Mouse (Mus musculus): Measurements from ENCODE around the gene Gm11084. TPM values are rescaled to one million over a fixed set of nuclear protein-coding genes. Genes with fewer than 3 reads are reported as not detected.
"Not testable (repeated sequence)": the region's sequence is repeated elsewhere in the genome, so short reads cannot be mapped to it uniquely, and the experiment has no call there.

The Gm11084 gene
- polyA plus RNA-seq (2016; fragmentation: Nextera tagmentation; extraction: Ambion mirVana): not detected in 2 replicates

GRCm38 (mm10) chr2:72986616-72987015 lies at the start of gene Gm11084:
Gm11084 (minus strand) TSS chr2:72986716.
- Histone ChIP-seq H3K4me2 (no peak within 1 kb of the TSS), H3K36me3 (peaks cover 21% of the 10 kb centered on the region), H3K27me3 (replicated peaks) (no peaks in the 10 kb centered on the region), H3K9ac (no peak within 1 kb of the TSS), H3K4me3 (no peak within 1 kb of the TSS), H3K9me3 (replicated peaks) (peaks cover 13% of the 10 kb centered on the region), H3K4me1 (replicated peaks) (no peaks in the 10 kb centered on the region), H3K27ac (ENCODE audit: poor library complexity, severe bottlenecking) (no peak within 1 kb of the TSS)
- no peak for ATAC-seq (ENCODE audit: insufficient number of reproducible peaks, low FRiP score)
- WGBS: 88% methylated on average over 5 of the region's 5 CpGs

- Histone ChIP-seq H3K4me2 (no peak overlapping the region), H3K36me3 (no peaks in the 10 kb centered on the region), H3K4me1 (replicated peaks) (peaks cover 9% of the 10 kb centered on the region; the same call in 1 of the 2 replicates), H3K9ac (no peak overlapping the region), H3K27ac (ENCODE audit: poor library complexity, severe bottlenecking) (no peak overlapping the region), H3K27me3 (replicated peaks) (no peaks in the 10 kb centered on the region), H3K9me3 (replicated peaks) (no peaks in the 10 kb centered on the region), H3K4me3 (no peak overlapping the region)
- ATAC-seq (ENCODE audit: insufficient number of reproducible peaks, low FRiP score): no peak
- 79% methylated on average over 7 of the region's 7 CpGs for WGBS
Observed at GRCm38 (mm10) chr2:73031061-73032055, 44.8 kb upstream of the Gm11084 start.

GRCm38 (mm10) chr2:73029846-73030245 lies 43.3 kb upstream of the Gm11084 start:
- no peak overlapping the region for H3K9ac ChIP-seq
- ATAC-seq (ENCODE audit: insufficient number of reproducible peaks, low FRiP score): no peak
- H3K27me3 ChIP-seq (replicated peaks): no peaks in the 10 kb centered on the region
- H3K9me3 ChIP-seq (replicated peaks): no peaks in the 10 kb centered on the region
- H3K4me2 ChIP-seq: no peak overlapping the region
- H3K36me3 ChIP-seq: no peaks in the 10 kb centered on the region
- peaks cover 9% of the 10 kb centered on the region; the same call in 1 of the 2 replicates for H3K4me1 ChIP-seq (replicated peaks)
- H3K4me3 ChIP-seq: no peak overlapping the region
- no peak overlapping the region for H3K27ac ChIP-seq (ENCODE audit: poor library complexity, severe bottlenecking)
- 85% methylated on average over 3 of the region's 3 CpGs for WGBS

- 66% methylated on average over 3 of the region's 3 CpGs for WGBS
Observed at GRCm38 (mm10) chr2:73028019-73028418, 41.5 kb upstream of the Gm11084 start.

GRCm38 (mm10) chr2:73027126-73027525 lies 40.6 kb upstream of the Gm11084 start:
- Histone ChIP-seq H3K4me3 (no peak overlapping the region), H3K9me3 (replicated peaks) (no peaks in the 10 kb centered on the region), H3K9ac (no peak overlapping the region), H3K36me3 (no peaks in the 10 kb centered on the region), H3K27ac (ENCODE audit: poor library complexity, severe bottlenecking) (no peak overlapping the region), H3K4me1 (replicated peaks) (no peaks in the 10 kb centered on the region), H3K27me3 (replicated peaks) (no peaks in the 10 kb centered on the region), H3K4me2 (no peak overlapping the region)
- no peak for ATAC-seq (ENCODE audit: insufficient number of reproducible peaks, low FRiP score)
- WGBS: 71% methylated on average over 3 of the region's 3 CpGs

More at GRCm38 (mm10) chr2:73028019-73028418, 41.5 kb upstream of the Gm11084 start:
- H3K9me3 ChIP-seq (replicated peaks): no peaks in the 10 kb centered on the region
- no peaks in the 10 kb centered on the region for H3K27me3 ChIP-seq (replicated peaks)
- no peak overlapping the region for H3K9ac ChIP-seq
- H3K27ac ChIP-seq (ENCODE audit: poor library complexity, severe bottlenecking): no peak overlapping the region
- H3K4me1 ChIP-seq (replicated peaks): no peaks in the 10 kb centered on the region
- no peaks in the 10 kb centered on the region for H3K36me3 ChIP-seq
- ATAC-seq (ENCODE audit: insufficient number of reproducible peaks, low FRiP score): no peak
- H3K4me3 ChIP-seq: no peak overlapping the region
- H3K4me2 ChIP-seq: no peak overlapping the region

- Histone ChIP-seq H3K27ac (ENCODE audit: poor library complexity, severe bottlenecking) (no peak overlapping the region), H3K36me3 (no peaks in the 10 kb centered on the region), H3K9ac (no peak overlapping the region), H3K9me3 (replicated peaks) (no peaks in the 10 kb centered on the region), H3K4me2 (no peak overlapping the region), H3K4me3 (no peak overlapping the region), H3K27me3 (replicated peaks) (no peaks in the 10 kb centered on the region), H3K4me1 (replicated peaks) (peaks cover 11% of the 10 kb centered on the region)
- ATAC-seq (ENCODE audit: insufficient number of reproducible peaks, low FRiP score): peak; percentile 95
- WGBS: 41% methylated on average over 6 of the region's 6 CpGs
Observed at GRCm38 (mm10) chr2:73023803-73024202, 37.3 kb upstream of the Gm11084 start.

GRCm38 (mm10) chr2:73021046-73021445 lies 34.5 kb upstream of the Gm11084 start:
- Histone ChIP-seq H3K4me3 (no peak overlapping the region), H3K9ac (no peak overlapping the region), H3K4me1 (replicated peaks) (peaks cover 12% of the 10 kb centered on the region), H3K36me3 (no peaks in the 10 kb centered on the region), H3K27ac (ENCODE audit: poor library complexity, severe bottlenecking) (no peak overlapping the region), H3K4me2 (no peak overlapping the region), H3K9me3 (replicated peaks) (0 out of 2 replicates have a peak, but pooled peaks cover 4% of the 10 kb centered on the region), H3K27me3 (replicated peaks) (no peaks in the 10 kb centered on the region)
- WGBS: 66% methylated on average over 6 of the region's 6 CpGs
- ATAC-seq (ENCODE audit: insufficient number of reproducible peaks, low FRiP score): peak; percentile 60; the same call in 1 of the 2 replicates

GRCm38 (mm10) chr2:73019371-73020146 lies 33.0 kb upstream of the Gm11084 start:
- 0 out of 2 replicates have a peak, but pooled peaks cover 4% of the 10 kb centered on the region for H3K9me3 ChIP-seq (replicated peaks)
- H3K4me3 ChIP-seq: no peak overlapping the region
- peak overlapping the region; percentile 59 for H3K27ac ChIP-seq (ENCODE audit: poor library complexity, severe bottlenecking)
- ATAC-seq (ENCODE audit: insufficient number of reproducible peaks, low FRiP score): no peak
- H3K9ac ChIP-seq: no peak overlapping the region
- H3K36me3 ChIP-seq: no peaks in the 10 kb centered on the region
- H3K4me2 ChIP-seq: no peak overlapping the region
- no peaks in the 10 kb centered on the region for H3K27me3 ChIP-seq (replicated peaks)
- WGBS: 48% methylated on average over 9 of the region's 9 CpGs
- H3K4me1 ChIP-seq (replicated peaks): peaks cover 20% of the 10 kb centered on the region

GRCm38 (mm10) chr2:73014063-73014462 lies 27.5 kb upstream of the Gm11084 start:
- H3K9ac ChIP-seq: not testable (repeated sequence)
- 60% methylated on average over 9 of the region's 9 CpGs for WGBS

GRCm38 (mm10) chr2:73012636-73013035 lies 26.1 kb upstream of the Gm11084 start:
- Histone ChIP-seq H3K4me1 (replicated peaks) (peaks cover 14% of the 10 kb centered on the region), H3K36me3 (no peaks in the 10 kb centered on the region), H3K27me3 (replicated peaks) (no peaks in the 10 kb centered on the region), H3K9ac (no peak overlapping the region), H3K9me3 (replicated peaks) (peaks cover 26% of the 10 kb centered on the region), H3K4me2 (no peak overlapping the region), H3K27ac (ENCODE audit: poor library complexity, severe bottlenecking) (no peak overlapping the region), H3K4me3 (no peak overlapping the region)
- ATAC-seq (ENCODE audit: insufficient number of reproducible peaks, low FRiP score): no peak
- 78% methylated on average over 19 of the region's 20 CpGs for WGBS

More at GRCm38 (mm10) chr2:73014063-73014462, 27.5 kb upstream of the Gm11084 start:
- H3K36me3 ChIP-seq; H3K4me3 ChIP-seq; H3K27ac ChIP-seq (ENCODE audit: poor library complexity, severe bottlenecking); H3K27me3 ChIP-seq (replicated peaks); ATAC-seq (ENCODE audit: insufficient number of reproducible peaks, low FRiP score): not testable (repeated sequence)
- peaks cover 22% of the 10 kb centered on the region for H3K9me3 ChIP-seq (replicated peaks)
- peaks cover 18% of the 10 kb centered on the region for H3K4me1 ChIP-seq (replicated peaks)
- H3K4me2 ChIP-seq: 0 out of 2 replicates have a peak overlapping the region, but pooled peaks have one; percentile 4

GRCm38 (mm10) chr2:73007472-73007871 lies 21.0 kb upstream of the Gm11084 start:
- no peak for ATAC-seq (ENCODE audit: insufficient number of reproducible peaks, low FRiP score)
- no peak overlapping the region for H3K4me2 ChIP-seq
- H3K27ac ChIP-seq (ENCODE audit: poor library complexity, severe bottlenecking): no peak overlapping the region
- no peaks in the 10 kb centered on the region for H3K27me3 ChIP-seq (replicated peaks)
- no peak overlapping the region for H3K4me3 ChIP-seq
- 84% methylated on average over 9 of the region's 9 CpGs for WGBS
- peaks cover 22% of the 10 kb centered on the region for H3K9me3 ChIP-seq (replicated peaks)
- H3K4me1 ChIP-seq (replicated peaks): peaks cover 28% of the 10 kb centered on the region
- no peaks in the 10 kb centered on the region for H3K36me3 ChIP-seq
- no peak overlapping the region for H3K9ac ChIP-seq
